Comparison of ENCODE assay signal across 7 mouse cellular contexts in the genomic region with DNA sequence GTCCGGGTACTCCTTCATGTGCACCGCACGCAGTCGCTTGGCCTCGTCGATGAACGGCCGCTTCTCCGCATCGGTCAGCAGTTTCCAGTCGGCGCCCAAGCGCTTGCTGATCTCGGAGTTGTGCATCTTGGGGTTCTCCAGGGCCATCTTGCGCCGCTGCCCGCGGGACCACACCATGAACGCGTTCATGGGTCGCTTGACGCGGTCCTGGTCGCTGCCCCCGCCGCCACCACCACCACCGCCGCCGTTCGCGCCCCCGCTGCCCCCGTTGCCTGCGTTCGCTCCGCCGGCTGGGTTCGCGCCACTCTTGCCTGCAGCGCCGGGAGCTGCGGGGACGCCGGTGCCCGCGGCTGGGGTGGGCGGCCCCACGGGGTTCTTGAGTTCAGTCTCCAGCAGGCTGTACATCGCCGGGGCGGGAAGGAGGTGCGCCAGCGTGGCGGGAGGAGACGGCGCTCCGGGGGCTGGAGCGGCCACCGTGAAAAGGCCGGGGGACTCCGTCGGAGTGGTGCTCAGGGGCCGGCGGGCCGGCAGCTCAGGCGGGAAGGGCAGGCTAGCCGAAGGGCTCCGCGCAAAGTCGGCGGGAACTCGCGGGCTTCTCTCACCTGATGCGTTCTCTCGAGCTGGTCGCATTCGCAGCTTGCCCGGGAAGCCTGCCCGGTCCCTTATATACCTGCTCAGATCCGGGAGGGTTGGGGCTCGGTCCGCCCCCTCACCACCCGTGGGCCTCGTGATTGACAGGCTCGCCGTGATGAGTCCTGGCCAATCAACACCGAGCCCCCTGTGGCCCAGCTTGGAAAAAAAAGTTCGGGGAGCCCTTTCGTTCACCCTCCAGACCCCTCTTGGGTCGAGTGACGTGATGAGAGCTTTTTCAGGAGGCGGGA. TPM values are rescaled to one million over a fixed set of nuclear protein-coding genes. Genes with fewer than 3 reads are reported as not detected.
DNase-seq lines count a peak whose midpoint lies in the region; ATAC-seq and TF ChIP-seq lines count a peak whose summit lies in the region.

A gene (minus strand): TSS at position 630 of the 881 bp plus-strand sequence.

- H3K36me3 ChIP-seq in liver, adult 2 months (ENCODE audit: control insufficient read depth, insufficient read depth, low read length) = no peaks in the 10 kb centered on the region
- no peaks in the 10 kb centered on the region for H3K36me3 ChIP-seq in embryonic facial prominence, embryonic 10.5 days (replicated peaks)
- H3K36me3 ChIP-seq in hindbrain, embryonic 16.5 days (ENCODE audit: control insufficient read depth, insufficient read depth, low read length) = no peaks in the 10 kb centered on the region

- TF ChIP-seq CTCF in liver, adult 2 months (IDR thresholded peaks at IDR 0.05; ENCODE audit: low read depth, low read length) = no peak

- TF ChIP-seq POLR2A in liver, adult 2 months (IDR thresholded peaks at IDR 0.05; ENCODE audit: extremely low read depth, insufficient read depth, low read length) = no peak

- peak within 1 kb of the TSS; percentile 39; the same call in 1 of the 2 replicates for H3K4me3 ChIP-seq in liver, adult 2 months (ENCODE audit: insufficient read depth, low read depth, low read length)
- peak within 1 kb of the TSS; percentile 60 for H3K4me3 ChIP-seq in embryonic facial prominence, embryonic 10.5 days
- peak within 1 kb of the TSS; percentile 57 for H3K4me3 ChIP-seq in hindbrain, embryonic 16.5 days (ENCODE audit: low read length)

- no peak within 1 kb of the TSS for H3K27ac ChIP-seq in liver, adult 2 months (replicated peaks; ENCODE audit: insufficient read depth, low read depth, low read length)
- H3K27ac ChIP-seq in embryonic facial prominence, embryonic 10.5 days (replicated peaks) = peak within 1 kb of the TSS; percentile 77
- H3K27ac ChIP-seq in hindbrain, embryonic 16.5 days (ENCODE audit: low read depth, low read length) = peak within 1 kb of the TSS; percentile 29; the same call in 1 of the 2 replicates

- H3K9me3 ChIP-seq in embryonic facial prominence, embryonic 10.5 days = peaks cover 11% of the 10 kb centered on the region; the same call in 1 of the 2 replicates
- H3K9me3 ChIP-seq in hindbrain, embryonic 16.5 days (ENCODE audit: control insufficient read depth, low read length) = peaks cover 7% of the 10 kb centered on the region

- no peak for DNase-seq in liver, adult 2 months (ENCODE audit: extremely low read depth, low read depth, low spot score)
- DNase-seq in liver = no peak
- peak; percentile 68 for DNase-seq in embryonic facial prominence, embryonic 10.5 days (ENCODE audit: low spot score)
- peak; percentile 64 for DNase-seq in neural tube, embryonic 10.5 days (ENCODE audit: extremely low spot score, low spot score)
- no peak for DNase-seq in thymus, postnatal 0 days (ENCODE audit: low spot score)
- DNase-seq in urinary bladder, adult 18-20 months (ENCODE audit: low spot score in 2 of 2) = no peak

- H3K79me2 ChIP-seq in liver, adult 2 months (ENCODE audit: control insufficient read depth, insufficient read depth, low read length) = no peaks in the 10 kb centered on the region

- peaks cover 23% of the 10 kb centered on the region for H3K27me3 ChIP-seq in liver, adult 2 months (ENCODE audit: control insufficient read depth, insufficient read depth, low read length)
- H3K27me3 ChIP-seq in embryonic facial prominence, embryonic 10.5 days (replicated peaks; ENCODE audit: low read depth, poor library complexity, severe bottlenecking) = peaks cover 98% of the 10 kb centered on the region
- H3K27me3 ChIP-seq in hindbrain, embryonic 16.5 days (replicated peaks; ENCODE audit: control insufficient read depth, insufficient read depth, low read length) = peaks cover 14% of the 10 kb centered on the region

- no peaks in the 10 kb centered on the region for H3K4me1 ChIP-seq in liver, adult 2 months (ENCODE audit: control insufficient read depth, insufficient read depth, low read length)
- H3K4me1 ChIP-seq in embryonic facial prominence, embryonic 10.5 days = peaks cover 9% of the 10 kb centered on the region; the same call in 1 of the 2 replicates
- peaks cover 6% of the 10 kb centered on the region for H3K4me1 ChIP-seq in hindbrain, embryonic 16.5 days (ENCODE audit: control insufficient read depth, insufficient read depth, low read depth, low read length)

- WGBS in liver, adult 2 months = 2% methylated on average over 58 of the region's 92 CpGs
- WGBS in embryonic facial prominence, embryonic 10.5 days = 18% methylated on average over 90 of the region's 92 CpGs
- WGBS in hindbrain, embryonic 16.5 days = 22% methylated on average over 49 of the region's 92 CpGs

- peak; percentile 72 for ATAC-seq in hindbrain, embryonic 16.5 days

- H3K9ac ChIP-seq in liver, adult 2 months (ENCODE audit: low read depth, low read length) = 0 out of 2 replicates have a peak within 1 kb of the TSS, but pooled peaks have one; percentile 25
- peak within 1 kb of the TSS; percentile 67 for H3K9ac ChIP-seq in hindbrain, embryonic 16.5 days (ENCODE audit: low read depth, low read length)

- peak within 1 kb of the TSS; percentile 67 for H3K4me2 ChIP-seq in hindbrain, embryonic 16.5 days (ENCODE audit: low read length)

RNA-seq across cellular contexts. Expression of the gene that starts here (rescaled TPM):
- total RNA-seq in liver, adult 2 months (2014; rRNA removed) = not detected in 2 replicates
- not detected in 2 replicates for polyA plus RNA-seq in liver, adult 2 months (2012; rRNA removed)
- polyA plus RNA-seq in embryonic facial prominence, embryonic 10.5 days (2016; fragmentation: Nextera tagmentation; extraction: Ambion mirVana) = 0.82 and 1.5 TPM in 2 replicates
- 0.60 and 0.74 TPM in 2 replicates for polyA plus RNA-seq in hindbrain, embryonic 16.5 days (2015; fragmentation: Nextera tagmentation; extraction: Ambion mirVana)
- not detected in 2 replicates for polyA plus RNA-seq in thymus, postnatal 0 days (2015; fragmentation: Nextera tagmentation; extraction: Ambion mirVana)

Comparison
In these comparisons a context has a peak if more than half of its experiments do, and no peak if none do; other contexts are left out.
1. Peak in ATAC-seq, H3K4me3 ChIP-seq, H3K27ac ChIP-seq, H3K9ac ChIP-seq and H3K4me2 ChIP-seq in hindbrain, embryonic 16.5 days; RNA of the gene not detected or under 1 TPM.
2. DNase-seq: peak in embryonic facial prominence, embryonic 10.5 days (single experiment) and neural tube, embryonic 10.5 days (single experiment); none in liver, adult 2 months (single experiment), liver (single experiment), thymus, postnatal 0 days (single experiment) and urinary bladder, adult 18-20 months (0 of 2).
3. Peak in every context shown above with its lines, with median percentiles within 50 percentile points of each other: H3K4me3 ChIP-seq.